Mouse (Mus musculus) T-helper 1 cell (primary cell): ENCODE measurements around the gene Adam8.

Source experiments
- in situ Hi-C: fragments of 300-600 bp; cut with MboI, MseI; formaldehyde crosslinking; loops from one replicate; pipeline ENCODE4 v1.15.1; 2025; ENCODE audit warnings: high pct_unique_total_duplicates

The Adam8 gene

DNA sequence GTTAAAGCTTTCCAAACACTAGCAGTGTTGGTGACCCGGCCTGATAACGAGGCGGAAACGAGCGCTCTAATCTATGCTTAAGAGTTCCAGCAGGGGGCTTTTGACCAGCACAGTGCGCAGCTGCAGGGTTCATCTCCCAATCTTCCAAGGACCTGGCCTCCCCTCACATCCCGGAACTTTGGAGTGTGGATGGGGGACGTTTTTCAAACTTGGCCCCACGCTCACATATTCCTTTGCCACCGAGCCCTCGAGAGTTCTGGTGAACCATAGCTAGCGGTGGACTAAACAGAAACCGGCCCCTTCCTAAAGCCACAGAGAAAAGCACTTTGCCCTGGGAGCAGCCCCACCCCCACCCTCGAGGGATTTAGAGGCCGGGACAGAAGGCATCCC lies 42.5 kb downstream of the Adam8 start:
- in situ Hi-C loops, result no loop called here

DNA sequence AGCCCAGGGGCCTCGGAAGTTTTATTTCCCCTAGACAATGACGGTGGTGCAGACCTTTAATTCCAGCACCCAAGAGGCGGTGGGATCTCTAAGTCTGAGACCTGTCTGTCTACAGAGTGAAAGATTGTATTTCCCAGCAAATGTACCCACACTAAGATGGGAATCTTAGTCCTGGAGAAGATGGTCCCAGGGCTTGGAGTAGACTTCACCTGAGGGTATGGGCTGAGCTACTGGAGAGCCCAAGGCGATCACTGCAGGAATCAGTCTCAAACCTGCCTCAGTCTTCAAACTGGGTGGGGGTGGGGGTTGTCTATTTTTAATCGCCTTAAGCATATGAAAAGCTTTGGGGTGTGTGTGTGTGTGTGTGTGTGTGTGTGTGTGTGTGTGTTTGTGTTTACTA lies 46.3 kb downstream of the Adam8 start:
- in situ Hi-C loops, result no loop called here

DNA sequence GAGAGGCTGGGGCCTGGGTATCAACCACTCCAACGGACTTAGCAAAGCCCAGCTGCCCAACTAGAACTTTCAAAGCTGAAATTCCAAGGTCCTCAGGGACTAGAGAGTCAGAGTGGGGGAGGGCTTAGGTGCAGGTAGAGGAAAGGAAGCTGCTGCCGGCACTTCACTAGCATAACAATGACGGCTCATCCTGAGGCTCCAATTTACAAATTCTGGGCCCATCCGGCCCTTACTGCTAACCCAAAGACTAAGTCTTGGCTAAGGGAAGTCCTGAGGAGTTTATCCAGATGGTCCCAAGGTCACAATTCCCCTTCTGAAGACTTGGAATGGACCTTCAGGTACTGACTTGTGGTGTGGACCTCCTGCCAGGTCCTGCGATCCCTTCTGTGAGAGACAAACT lies 46.8 kb downstream of the Adam8 start:
- in situ Hi-C loops, result no loop called here

DNA sequence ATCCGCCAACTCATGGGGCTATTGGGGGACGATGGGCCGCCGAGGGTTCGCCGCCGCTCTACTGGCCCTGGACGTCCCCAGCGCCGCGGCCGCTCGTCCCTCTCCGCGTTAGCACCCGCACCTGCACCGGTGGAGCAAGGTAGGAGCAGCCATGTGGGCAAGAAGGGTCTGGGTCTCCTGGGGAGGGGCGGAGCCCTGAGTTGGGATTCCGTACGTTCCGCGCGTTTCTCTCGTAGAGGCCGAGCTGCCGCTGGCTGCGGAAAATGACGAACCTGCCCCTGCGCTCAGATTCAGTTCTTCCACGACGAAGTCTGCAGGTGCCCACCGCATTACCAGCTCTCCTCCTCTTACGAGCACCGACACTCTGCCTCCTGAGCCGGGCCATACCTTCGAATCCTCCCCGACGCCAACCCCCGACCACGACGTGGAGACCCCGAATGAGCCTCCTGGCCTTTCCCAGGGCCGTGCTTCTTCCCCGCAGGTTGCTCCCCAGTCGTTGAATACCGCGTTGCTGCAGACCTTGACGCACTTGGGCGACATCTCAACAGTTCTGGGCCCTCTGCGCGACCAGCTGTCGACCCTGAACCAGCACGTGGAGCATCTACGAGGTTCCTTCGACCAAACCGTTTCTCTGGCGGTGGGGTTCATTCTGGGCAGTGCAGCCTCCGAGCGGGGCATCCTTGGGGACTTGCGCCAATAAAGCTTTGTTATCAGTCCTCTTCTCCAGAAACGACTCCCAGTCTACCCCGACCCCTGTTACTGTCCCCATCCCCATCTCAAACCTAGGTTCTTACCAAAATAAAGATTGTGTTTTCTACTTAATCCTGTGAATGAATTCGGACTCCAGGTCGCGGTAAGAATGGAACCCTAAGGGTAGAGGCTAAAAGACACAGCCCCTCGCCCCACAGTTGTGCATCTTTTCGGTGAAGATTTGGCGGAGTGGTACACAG lies 47.8 kb downstream of the Adam8 start:
- in situ Hi-C loops, result no loop called here

DNA sequence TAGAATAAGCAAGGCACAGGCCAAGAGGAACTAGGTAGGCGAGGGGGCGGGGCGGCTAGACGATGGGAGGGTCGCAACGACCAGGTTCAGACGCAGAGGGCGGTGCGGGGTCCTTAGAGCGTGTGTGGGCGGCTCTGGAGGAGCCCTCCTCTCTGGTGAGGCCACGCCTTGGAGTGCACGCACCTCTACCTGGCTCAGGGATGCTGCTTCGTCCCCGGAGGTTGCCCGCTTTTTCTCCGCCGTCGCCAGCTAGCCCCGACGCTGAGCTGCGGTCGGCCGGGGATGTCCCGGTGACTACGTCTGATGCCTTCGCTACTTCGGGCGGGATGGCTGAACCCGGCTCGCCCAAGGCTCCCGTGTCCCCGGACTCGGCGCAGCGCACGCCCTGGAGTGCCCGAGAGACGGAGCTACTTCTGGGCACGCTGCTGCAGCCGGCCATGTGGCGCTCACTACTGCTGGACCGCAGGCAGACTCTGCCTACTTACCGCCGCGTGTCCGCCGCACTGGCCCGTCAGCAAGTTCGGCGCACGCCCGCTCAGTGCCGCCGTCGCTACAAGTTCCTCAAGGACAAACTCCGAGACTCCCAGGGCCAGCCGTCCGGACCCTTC lies 48.6 kb downstream of the Adam8 start, which contains the start of gene Utf1:
TSS of gene Utf1 (plus strand) at position 116 of the 608 bp plus-strand sequence.
- in situ Hi-C loops, result no loop called here

DNA sequence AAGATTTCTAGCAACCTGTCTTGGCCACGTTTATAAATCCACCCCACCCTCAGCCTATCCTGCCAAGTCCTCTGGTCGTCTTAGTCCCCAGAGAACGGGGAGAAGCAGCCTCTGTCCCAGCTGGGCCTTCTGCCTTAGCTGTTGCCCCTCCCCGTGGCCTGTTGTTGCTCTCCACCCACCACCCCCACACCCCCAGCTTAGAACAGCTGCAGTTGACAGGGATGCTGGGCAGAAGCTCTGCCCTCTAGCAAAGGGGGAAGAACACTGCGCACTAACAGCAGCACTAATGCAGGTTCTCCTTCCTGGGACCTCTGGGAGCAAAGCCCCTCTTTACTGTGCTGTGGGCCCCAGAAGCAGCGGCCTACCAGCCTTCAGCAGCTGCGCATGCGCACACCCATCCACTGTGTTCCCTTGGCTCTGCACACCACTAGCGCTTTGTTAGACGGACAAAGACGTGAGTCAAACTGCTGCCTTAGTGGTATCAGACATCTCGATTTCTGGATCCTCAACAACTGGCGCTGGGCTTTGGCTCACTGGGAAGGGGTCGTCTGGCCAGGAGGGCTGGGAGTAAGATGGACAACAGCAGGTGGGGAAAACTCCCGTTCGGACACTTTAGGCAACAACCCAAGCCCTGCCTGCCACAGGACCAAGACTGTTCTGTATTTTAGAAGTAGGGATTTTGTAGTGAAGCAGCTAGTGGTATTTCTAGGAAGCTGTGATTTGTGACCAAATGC lies 51.7 kb downstream of the Adam8 start:
- in situ Hi-C loops, result no loop called here

DNA sequence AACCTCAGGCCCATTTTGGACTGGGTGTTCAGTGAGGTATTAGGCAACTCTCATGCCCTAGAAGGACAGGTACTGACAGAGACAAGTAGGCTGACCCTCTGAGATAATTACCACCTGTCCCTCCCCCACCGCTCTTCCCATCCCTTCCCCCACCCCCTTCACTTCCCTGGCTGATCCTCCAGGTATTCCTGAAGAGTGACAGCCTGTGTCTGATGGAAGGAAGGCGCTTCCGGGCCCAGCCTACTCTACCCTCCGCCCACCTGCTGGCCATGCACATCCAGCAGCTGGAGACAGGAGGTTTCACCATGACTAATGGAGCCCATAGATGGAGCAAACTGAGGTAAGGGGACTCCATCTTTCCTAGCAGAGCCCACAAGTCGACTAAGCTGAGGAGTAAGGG lies 54.6 kb downstream of the Adam8 start:
- in situ Hi-C loops, result no loop called here

DNA sequence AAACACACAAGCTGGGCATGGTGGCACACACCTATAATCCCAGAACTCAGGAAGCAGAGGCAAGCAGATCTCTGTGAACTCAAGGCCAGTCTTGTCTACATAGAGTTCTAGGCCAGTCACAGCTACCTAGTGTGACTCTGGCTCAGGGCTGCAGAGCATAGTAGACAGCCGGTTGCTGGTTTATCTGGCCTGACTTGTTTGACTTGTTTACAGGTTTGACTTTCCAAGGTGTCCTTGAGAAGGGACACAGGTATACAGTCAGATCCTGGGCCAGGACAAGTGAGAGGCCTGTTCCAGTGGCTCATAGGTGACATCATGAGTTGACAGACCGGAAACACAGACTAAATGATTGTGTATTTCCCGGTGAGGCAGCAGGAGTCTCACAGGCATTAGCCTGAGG lies 55.2 kb downstream of the Adam8 start:
- in situ Hi-C loops, result no loop called here

DNA sequence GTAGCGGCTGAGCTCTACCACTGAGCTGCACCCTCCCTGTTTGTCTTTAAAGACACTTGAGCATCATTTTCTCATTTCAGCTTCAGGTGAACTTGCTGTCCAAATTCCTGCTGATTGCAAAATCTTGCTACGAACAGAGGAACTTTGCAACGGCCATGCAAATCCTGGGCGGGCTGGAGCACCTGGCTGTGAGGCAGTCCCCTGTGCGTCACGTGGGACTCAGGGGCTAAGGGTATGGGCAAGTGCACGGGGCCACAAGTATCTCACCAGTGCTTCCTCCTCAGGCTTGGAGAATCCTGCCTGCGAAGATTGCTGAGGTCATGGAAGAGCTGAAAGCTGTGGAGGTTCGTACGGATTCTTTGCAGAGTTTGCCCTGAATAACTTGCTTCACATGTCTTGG lies 55.7 kb downstream of the Adam8 start:
- in situ Hi-C loops, result no loop called here

DNA sequence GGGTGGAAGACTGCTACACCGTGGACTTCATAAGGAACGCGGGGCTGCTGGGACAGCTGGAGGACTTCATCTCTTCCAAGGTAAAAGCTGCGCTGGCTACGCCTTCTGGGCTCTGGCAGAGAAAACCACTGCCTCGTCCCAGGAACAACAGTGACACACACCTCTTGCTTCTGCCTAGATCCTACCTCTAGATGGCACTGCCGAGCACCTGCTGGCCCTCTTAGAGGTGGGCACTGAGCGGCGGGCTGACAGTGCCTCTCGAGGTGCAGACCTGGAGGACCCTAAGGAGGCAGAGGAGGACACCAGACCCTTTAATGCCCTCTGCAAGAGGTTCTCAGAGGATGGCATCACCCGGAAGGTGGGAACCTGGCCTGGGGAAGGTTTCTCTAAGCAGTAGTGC lies 61.6 kb downstream of the Adam8 start:
- in situ Hi-C loops, result no loop called here
